Mouse (Mus musculus) T-cell, adult 66 days (primary cell): ENCODE data around the gene Pik3cd. TPM values are rescaled to one million over a fixed set of nuclear protein-coding genes. Genes with fewer than 3 reads are reported as not detected.

Source experiments
- total RNA-seq, 2 experiments: library from RNA; stranded (reverse); gene quantifications; 3 replicates in 1 of 2; 4 replicates in 1 of 2; pipeline ENCODE4 v1.2.4; 2023

The Pik3cd gene
- 100 to 1,000 TPM; 680 to 683 TPM for total RNA-seq

DNA sequence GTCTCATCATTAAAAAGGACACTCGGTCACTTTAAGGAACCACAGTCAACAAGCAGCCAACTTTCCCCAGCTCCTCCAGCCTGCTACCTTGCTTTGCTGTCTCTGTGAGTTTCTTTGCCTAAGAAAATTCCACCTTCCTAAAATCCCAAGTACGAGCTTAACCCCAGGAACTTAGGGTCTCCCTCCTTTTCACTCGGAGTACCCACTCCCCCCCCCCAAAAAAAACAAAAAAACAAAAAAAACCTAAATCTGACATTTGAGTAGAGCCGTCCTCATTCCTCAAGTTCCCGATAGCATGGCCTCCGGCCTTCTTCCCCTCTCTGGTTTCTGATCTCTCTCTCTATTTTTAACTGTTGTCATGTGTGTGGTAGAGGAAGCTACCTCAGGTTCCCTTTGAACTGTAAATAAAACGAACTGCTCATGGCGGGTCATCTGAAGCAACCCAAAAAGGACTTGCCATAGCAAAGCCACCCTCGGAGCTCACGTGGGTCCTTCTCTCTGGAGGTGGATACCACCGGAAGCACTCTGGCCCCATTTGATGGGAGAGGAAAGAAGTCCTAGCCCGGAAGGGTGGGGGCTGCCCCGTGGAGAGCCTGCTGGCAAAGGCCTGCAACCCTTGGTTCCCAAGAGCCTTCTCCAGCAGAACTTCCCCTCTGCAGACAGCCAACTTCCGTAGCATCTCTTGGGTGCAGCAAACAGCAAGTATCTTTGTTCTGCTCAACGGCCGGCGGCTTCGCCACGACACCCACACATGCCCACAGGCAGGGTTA lies at the start of gene Pik3cd:
TSS of gene Pik3cd (minus strand) at position 362 of the 770 bp plus-strand sequence.

DNA sequence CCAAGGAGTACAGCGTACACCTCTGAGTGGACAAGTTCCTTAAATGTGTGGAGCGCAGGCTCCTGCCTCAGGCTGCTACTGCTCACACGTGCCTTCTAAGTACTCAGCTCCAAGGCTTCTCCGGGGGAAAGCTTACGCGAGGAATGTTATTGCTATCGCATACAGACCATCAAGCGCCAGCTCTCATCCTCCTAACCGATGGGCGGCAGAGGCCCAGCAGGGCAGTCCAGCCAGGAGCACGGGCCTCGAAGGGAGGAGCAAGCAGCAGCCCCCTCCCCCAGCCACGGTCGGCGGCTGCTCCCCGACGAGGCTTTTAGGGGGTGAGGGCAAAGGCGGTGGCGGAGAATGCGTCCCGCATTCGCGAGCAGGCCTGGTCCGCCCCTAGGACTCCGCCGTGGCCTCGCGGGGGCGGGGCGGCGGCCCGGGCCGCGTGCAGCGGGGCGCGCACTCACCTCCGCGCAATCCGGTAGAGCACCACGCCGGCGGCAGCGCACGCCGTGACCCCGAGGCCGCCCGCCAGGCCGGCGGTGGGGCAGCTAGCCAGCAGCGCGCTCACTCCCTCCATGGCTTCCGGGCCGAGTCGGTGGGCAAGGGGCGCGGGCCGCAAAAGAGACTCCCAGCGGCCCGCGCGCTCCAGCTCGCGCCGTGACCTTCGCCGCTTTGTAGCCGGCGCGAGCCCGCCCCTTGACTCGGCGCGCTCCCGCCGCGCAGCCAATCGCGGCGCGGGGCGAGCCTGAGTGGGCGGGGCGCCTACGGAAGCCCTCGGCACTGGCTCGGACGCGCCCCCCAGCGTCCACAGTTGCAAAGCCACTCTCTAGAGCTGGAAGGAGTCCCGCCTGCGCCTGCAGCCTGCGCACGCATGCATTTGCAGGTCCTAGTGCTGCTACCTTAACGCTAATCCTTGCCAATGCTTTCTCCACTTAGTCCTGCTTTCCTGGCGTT lies 35.3 kb upstream of the Pik3cd start, which contains the start of gene Tmem201:
TSS of gene Tmem201 (minus strand) at position 662 of the 942 bp plus-strand sequence.

Other genes starting within 250 kb of the Pik3cd start
- gene Rbp7, start 247.6 kb downstream of the Pik3cd start, total RNA-seq: not detected
- not detected for gene Tmem274, start 225.2 kb downstream of the Pik3cd start, total RNA-seq
- gene Nmnat1, start 217.4 kb downstream of the Pik3cd start, total RNA-seq: 1 to 10 TPM; 4.8 to 7.3 TPM
- gene Lzic, start 217.3 kb downstream of the Pik3cd start, total RNA-seq: 10 to 100 TPM; 23.7 to 26.5 TPM
- under 1 TPM; 0.64 to 0.65 TPM for gene Ctnnbip1, start 184.3 kb downstream of the Pik3cd start, total RNA-seq
- 10 to 100 TPM in 1 of 2 experiments, 1 to 10 TPM in 1; 9.7 to 10.6 TPM for gene Clstn1, start 116.1 kb downstream of the Pik3cd start, total RNA-seq
- gene Tmem201, start 35.5 kb upstream of the Pik3cd start, total RNA-seq: 10 to 100 TPM; 25.5 to 25.8 TPM
- gene Slc25a33, start 71.7 kb upstream of the Pik3cd start, total RNA-seq: 1 to 10 TPM; 3.9 to 5.6 TPM